Mouse (Mus musculus) adipose tissue, adult 10 weeks (tissue): ENCODE results near the gene Gm13769. TPM values are rescaled to one million over a fixed set of nuclear protein-coding genes. Genes with fewer than 3 reads are reported as not detected.

Source experiments
- polyA plus RNA-seq: library from polyadenylated mRNA; stranded (reverse); fragments of 350-450 nt; fragmentation: Illumina TruSeq; extraction: RNeasy Lipid Tissue Mini Kit (QIAGEN cat#74804); gene quantifications from one replicate; pipeline ENCODE4 v1.2.3, GENCODE M21; 2014; ENCODE audit warnings: low read depth, low replicate concordance

The Gm13769 gene
- not detected for polyA plus RNA-seq

DNA sequence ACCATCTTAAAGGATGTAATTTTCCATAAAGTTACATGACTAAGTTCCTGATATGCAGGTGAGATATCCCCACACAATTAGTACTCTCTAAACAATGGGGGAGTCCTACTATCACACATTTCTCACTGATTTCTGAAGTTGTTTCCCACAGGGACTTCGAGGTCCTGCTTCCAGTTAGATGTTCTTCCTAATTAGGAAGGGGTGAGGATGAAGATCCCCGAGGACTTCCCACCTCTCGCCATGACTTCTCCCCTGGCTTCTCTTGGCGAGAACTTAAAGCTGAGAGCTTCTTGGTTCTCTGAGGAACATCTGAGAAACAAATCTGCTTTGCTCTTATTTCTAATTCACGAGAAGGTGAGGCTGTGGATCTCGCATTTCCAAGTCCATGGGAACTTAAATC, at the start of gene Gm13769:
Gene Gm13769, plus strand, starts transcription at position 301 of the 400 bp plus-strand sequence.

DNA sequence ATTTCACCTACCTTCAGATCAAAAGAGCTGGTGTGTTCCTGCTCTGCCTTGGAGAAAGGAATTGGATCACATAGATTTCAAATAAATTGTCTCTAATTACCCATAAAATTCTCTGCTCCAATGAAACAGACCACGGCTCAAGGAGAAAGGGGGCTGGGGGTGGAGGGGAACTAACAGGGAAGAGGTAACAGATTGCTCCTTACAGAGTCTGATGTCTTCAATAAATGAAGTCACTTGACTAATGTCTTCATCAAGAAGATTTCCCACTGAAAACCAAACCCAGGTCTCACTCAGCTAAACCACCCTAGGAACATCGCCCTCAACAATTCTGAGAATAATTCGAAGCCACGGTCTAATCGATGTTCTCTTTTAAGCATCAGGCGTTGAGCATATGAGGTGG, 29.3 kb upstream of the Gm13769 start, which contains the start of gene Olfr1272:
Gene Olfr1272, minus strand, starts transcription at position 101 of the 400 bp plus-strand sequence.

Other genes starting within 250 kb of the Gm13769 start
- gene Olfr1269, start 200.8 kb upstream of the Gm13769 start, polyA plus RNA-seq, result not detected
- gene Olfr32, start 179.9 kb upstream of the Gm13769 start, polyA plus RNA-seq, result not detected
- not detected for gene Olfr1270, start 169.1 kb upstream of the Gm13769 start, polyA plus RNA-seq
- not detected for gene Olfr1506, start 97.7 kb upstream of the Gm13769 start, polyA plus RNA-seq
- not detected for gene Olfr142, start 64.6 kb upstream of the Gm13769 start, polyA plus RNA-seq
- gene Olfr1271, start 51.2 kb upstream of the Gm13769 start, polyA plus RNA-seq, result not detected
- not detected for gene Olfr1272, start 29.4 kb upstream of the Gm13769 start, polyA plus RNA-seq
- gene Olfr1274-ps, start 76.5 kb downstream of the Gm13769 start, polyA plus RNA-seq, result not detected